Mouse (Mus musculus): ENCODE data around the gene Pnmt. TPM values are rescaled to one million over a fixed set of nuclear protein-coding genes. Genes with fewer than 3 reads are reported as not detected.

The Pnmt gene
- polyA plus RNA-seq, 1 experiment from 2014 or later = 4.9 TPM

DNA sequence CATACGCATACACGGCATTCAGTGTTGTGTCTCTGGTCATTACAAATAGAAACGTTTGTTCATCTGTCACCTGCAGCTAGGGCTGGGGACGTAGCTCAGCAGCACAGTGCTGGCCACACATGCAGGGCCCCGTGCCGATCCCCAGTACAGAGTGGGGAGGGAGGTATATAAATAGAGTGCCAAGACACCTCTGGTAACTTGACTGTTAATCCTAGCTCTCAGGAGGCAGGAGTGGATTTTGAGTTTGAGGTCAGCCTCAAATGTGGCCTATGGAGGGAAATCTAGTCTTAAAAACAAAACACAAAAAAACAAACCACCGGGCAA is 18.4 kb upstream of the Pnmt start:
- Histone ChIP-seq H3K9me3 (ENCODE audit: control insufficient read depth, low read length) (no peaks in the 10 kb centered on the region), H3K4me1 (ENCODE audit: control insufficient read depth, insufficient read depth, low read depth, low read length) (peaks cover 15% of the 10 kb centered on the region), H3K27me3 (replicated peaks; ENCODE audit: control insufficient read depth, insufficient read depth, low read length) (no peaks in the 10 kb centered on the region), H3K4me2 (ENCODE audit: low read length) (no peak overlapping the region), H3K36me3 (ENCODE audit: control insufficient read depth, insufficient read depth, low read length) (no peaks in the 10 kb centered on the region), H3K9ac (ENCODE audit: low read depth, low read length) (no peak overlapping the region), H3K27ac (ENCODE audit: low read depth, low read length) (no peak overlapping the region), H3K4me3 (ENCODE audit: low read length) (no peak overlapping the region)
- ATAC-seq = no peak
- 83% methylated on average over 7 of the region's 7 CpGs for WGBS

DNA sequence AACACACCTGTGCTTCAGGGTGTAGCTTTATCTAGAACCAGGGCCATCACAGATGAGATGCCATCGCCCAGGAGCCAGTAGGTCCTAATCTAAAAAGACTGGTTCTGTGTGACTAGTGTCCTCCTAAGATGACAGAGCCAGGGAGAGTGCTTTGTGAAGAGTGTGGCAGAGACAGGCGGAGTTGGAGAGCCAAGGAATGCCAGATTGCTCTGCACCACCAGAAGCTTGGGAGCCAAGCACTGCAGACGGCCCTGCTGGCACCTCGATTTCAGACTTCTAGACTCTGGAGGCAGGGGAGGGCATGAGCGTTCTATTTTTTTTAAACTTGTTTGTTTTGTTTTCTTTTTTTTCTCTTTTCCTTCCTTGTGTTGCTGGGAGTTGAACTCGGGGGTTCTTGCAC is 16.9 kb upstream of the Pnmt start:
- Histone ChIP-seq H3K9me3 (ENCODE audit: control insufficient read depth, low read length) (no peaks in the 10 kb centered on the region), H3K9ac (ENCODE audit: low read depth, low read length) (no peak overlapping the region), H3K27ac (ENCODE audit: low read depth, low read length) (no peak overlapping the region), H3K4me3 (ENCODE audit: low read length) (no peak overlapping the region), H3K4me2 (ENCODE audit: low read length) (no peak overlapping the region), H3K27me3 (replicated peaks; ENCODE audit: control insufficient read depth, insufficient read depth, low read length) (no peaks in the 10 kb centered on the region), H3K4me1 (ENCODE audit: control insufficient read depth, insufficient read depth, low read depth, low read length) (peaks cover 15% of the 10 kb centered on the region), H3K36me3 (ENCODE audit: control insufficient read depth, insufficient read depth, low read length) (no peaks in the 10 kb centered on the region)
- no peak for ATAC-seq
- WGBS = 66% methylated on average over 6 of the region's 6 CpGs

DNA sequence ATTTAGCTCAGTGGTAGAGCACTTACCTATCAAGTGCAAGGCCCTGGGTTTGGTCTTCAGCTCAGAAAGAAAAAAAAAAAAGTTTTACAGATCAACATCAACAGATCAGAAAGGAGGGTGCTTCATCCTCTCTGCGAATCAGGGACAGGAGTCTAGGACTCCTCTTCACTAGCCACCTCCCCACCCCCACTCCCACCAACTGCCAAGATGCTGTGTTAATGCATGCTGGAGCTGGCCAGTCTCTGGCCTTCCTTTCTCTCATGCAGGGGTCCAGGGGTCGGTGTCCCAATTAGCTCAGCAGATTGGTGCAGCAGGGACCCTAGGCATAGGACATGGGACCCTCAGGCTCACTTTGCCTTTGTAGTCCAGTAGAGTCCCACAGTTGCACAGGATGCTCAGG is 15.7 kb upstream of the Pnmt start:
- H3K4me3 ChIP-seq (ENCODE audit: low read length) = no peak overlapping the region
- peaks cover 3% of the 10 kb centered on the region; the same call in 1 of the 2 replicates for H3K36me3 ChIP-seq (ENCODE audit: control insufficient read depth, insufficient read depth, low read length)
- peaks cover 15% of the 10 kb centered on the region for H3K4me1 ChIP-seq (ENCODE audit: control insufficient read depth, insufficient read depth, low read depth, low read length)
- H3K4me2 ChIP-seq (ENCODE audit: low read length) = no peak overlapping the region
- ATAC-seq = no peak
- H3K9ac ChIP-seq (ENCODE audit: low read depth, low read length) = no peak overlapping the region
- no peaks in the 10 kb centered on the region for H3K9me3 ChIP-seq (ENCODE audit: control insufficient read depth, low read length)
- 84% methylated on average over 2 of the region's 2 CpGs for WGBS
- no peak overlapping the region for H3K27ac ChIP-seq (ENCODE audit: low read depth, low read length)
- H3K27me3 ChIP-seq (replicated peaks; ENCODE audit: control insufficient read depth, insufficient read depth, low read length) = no peaks in the 10 kb centered on the region

DNA sequence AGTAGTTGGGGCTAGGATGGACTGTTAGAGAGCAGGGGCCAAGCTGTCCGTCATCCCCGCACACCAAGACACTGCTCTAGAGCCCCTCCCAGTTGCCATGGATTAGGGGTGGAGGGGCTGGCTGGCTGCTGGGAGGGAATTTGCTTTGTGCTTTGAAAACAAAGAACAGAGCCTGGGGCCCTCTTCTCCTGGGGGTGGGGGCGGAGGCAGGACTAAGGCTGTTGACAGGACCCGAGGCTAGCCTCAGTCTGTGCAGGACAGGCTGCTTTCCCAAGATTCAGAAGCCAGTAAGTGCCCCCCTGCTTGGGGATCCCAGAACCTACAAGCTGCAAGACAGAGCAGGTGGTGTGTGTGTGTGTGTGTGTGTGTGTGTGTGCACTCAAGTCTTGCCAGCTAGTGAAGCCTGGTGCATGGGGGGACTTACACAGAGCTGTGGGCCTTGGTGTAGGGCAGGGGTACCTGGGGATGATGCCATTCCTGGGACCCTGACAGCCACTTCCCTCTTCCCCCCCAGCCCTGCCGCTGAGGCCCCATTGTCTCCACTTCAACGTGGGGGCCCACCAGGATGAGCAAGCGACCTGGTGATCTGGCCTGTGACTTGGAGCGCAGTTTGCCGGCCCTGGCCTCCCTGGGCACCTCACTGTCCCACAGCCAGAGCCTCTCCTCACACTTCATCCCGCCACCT is 14.6 kb upstream of the Pnmt start:
- H3K27ac ChIP-seq (ENCODE audit: low read depth, low read length) = no peak overlapping the region
- H3K9me3 ChIP-seq (ENCODE audit: control insufficient read depth, low read length) = no peaks in the 10 kb centered on the region
- WGBS = 29% methylated on average over 6 of the region's 10 CpGs
- peaks cover 8% of the 10 kb centered on the region for H3K36me3 ChIP-seq (ENCODE audit: control insufficient read depth, insufficient read depth, low read length)
- H3K9ac ChIP-seq (ENCODE audit: low read depth, low read length) = peak overlapping the region; percentile 39
- no peak overlapping the region for H3K4me3 ChIP-seq (ENCODE audit: low read length)
- no peak overlapping the region for H3K4me2 ChIP-seq (ENCODE audit: low read length)
- ATAC-seq = peak; percentile 72
- peaks cover 15% of the 10 kb centered on the region for H3K4me1 ChIP-seq (ENCODE audit: control insufficient read depth, insufficient read depth, low read depth, low read length)
- H3K27me3 ChIP-seq (replicated peaks; ENCODE audit: control insufficient read depth, insufficient read depth, low read length) = no peaks in the 10 kb centered on the region

DNA sequence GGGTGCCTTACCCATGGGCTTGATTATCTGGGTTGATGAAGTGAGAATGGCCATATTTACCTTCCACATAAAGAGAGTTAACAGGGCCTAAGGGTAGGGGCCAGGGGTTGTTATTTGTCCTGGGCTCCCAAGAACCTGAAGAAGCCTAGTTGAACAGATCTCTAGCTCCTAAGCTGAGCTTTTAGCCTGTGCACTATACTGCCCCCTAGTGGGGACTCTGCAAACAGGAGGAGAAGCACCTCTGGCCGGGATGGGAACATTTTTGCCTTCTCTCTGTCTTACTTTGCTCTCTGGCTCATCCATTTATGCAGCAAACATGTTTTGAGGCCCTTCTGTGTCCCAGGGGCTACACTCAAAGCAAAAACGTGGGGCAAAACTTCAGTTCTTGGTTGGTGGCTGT is 13.8 kb upstream of the Pnmt start:
- Histone ChIP-seq H3K4me2 (ENCODE audit: low read length) (no peak overlapping the region), H3K27me3 (replicated peaks; ENCODE audit: control insufficient read depth, insufficient read depth, low read length) (no peaks in the 10 kb centered on the region), H3K9me3 (ENCODE audit: control insufficient read depth, low read length) (no peaks in the 10 kb centered on the region), H3K9ac (ENCODE audit: low read depth, low read length) (no peak overlapping the region), H3K27ac (ENCODE audit: low read depth, low read length) (no peak overlapping the region), H3K4me3 (ENCODE audit: low read length) (no peak overlapping the region), H3K4me1 (ENCODE audit: control insufficient read depth, insufficient read depth, low read depth, low read length) (peaks cover 15% of the 10 kb centered on the region), H3K36me3 (ENCODE audit: control insufficient read depth, insufficient read depth, low read length) (peaks cover 15% of the 10 kb centered on the region)
- WGBS = 12% methylated on average over 2 of the region's 2 CpGs
- ATAC-seq = no peak

DNA sequence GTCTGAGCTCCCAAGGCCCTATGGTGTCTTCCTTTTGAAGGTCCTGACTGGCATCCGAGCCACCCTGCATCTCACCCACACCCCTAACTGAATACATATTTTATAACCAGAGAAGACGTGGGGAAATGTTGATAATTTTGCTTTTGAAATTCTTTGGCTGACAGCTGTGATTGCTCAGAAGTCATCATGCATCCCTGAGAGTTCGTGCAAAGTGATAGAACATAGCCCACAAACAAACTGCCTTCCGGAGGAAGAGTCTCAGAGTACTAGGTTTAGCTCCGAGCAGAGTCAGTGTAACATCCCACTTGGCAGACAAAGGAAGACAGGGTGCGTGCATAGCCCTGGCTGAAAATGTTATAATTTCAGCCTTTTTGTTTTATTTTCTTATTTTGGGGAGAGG is 13.0 kb upstream of the Pnmt start:
- H3K27me3 ChIP-seq (replicated peaks; ENCODE audit: control insufficient read depth, insufficient read depth, low read length) = no peaks in the 10 kb centered on the region
- H3K4me1 ChIP-seq (ENCODE audit: control insufficient read depth, insufficient read depth, low read depth, low read length) = peaks cover 15% of the 10 kb centered on the region

DNA sequence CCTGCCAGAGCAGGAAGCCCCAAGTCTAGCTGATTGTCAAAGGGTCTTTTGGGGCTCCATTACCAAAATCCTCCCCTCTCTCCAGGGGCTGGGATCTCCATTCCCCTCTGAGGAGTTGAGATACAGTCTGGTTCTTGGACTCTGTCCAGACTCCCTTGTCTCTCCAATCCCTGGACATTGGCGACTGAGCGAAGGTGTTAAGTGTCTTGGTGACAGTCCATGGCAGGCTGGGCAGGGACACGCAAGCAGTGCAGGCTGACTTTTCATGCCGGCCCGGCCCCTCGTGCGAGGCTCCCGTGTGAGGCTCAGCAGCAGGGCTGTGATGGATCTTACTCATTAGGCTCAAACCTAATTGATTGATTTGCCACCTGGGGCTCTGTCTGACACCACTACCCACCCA is 12.0 kb upstream of the Pnmt start:
- no peak overlapping the region for H3K27ac ChIP-seq (ENCODE audit: low read depth, low read length)

More for the DNA sequence above, 13.0 kb upstream of the Pnmt start:
- Histone ChIP-seq H3K9me3 (ENCODE audit: control insufficient read depth, low read length) (no peaks in the 10 kb centered on the region), H3K4me2 (ENCODE audit: low read length) (no peak overlapping the region), H3K27ac (ENCODE audit: low read depth, low read length) (no peak overlapping the region), H3K9ac (ENCODE audit: low read depth, low read length) (no peak overlapping the region), H3K4me3 (ENCODE audit: low read length) (no peak overlapping the region), H3K36me3 (ENCODE audit: control insufficient read depth, insufficient read depth, low read length) (peaks cover 22% of the 10 kb centered on the region)
- ATAC-seq = no peak
- 87% methylated on average over 6 of the region's 6 CpGs for WGBS

DNA sequence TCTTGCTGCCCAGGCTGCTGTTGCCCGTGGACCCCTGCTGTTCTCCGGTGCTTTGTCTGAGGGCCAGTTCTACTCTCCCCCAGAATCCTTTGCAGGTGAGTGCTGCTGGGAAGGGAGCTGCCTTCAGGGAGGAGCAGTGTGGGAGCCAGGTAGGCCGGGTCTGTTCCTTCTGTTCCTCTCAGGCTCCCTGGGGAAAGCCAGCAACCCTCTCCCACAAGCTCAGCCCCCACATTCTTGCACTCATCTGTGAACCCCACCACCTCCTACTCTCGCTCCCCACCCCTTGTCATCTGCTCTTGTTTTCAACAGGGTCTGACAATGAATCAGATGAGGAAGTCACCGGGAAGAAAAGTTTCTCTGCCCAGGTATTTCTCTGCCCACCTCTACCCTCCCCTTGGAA is 9.5 kb upstream of the Pnmt start:
- H3K36me3 ChIP-seq (ENCODE audit: control insufficient read depth, insufficient read depth, low read length) = peaks cover 32% of the 10 kb centered on the region
- ATAC-seq = no peak
- H3K9me3 ChIP-seq (ENCODE audit: control insufficient read depth, low read length) = no peaks in the 10 kb centered on the region
- 78% methylated on average over 5 of the region's 5 CpGs for WGBS
- H3K4me1 ChIP-seq (ENCODE audit: control insufficient read depth, insufficient read depth, low read depth, low read length) = peaks cover 5% of the 10 kb centered on the region; the same call in 1 of the 2 replicates
- H3K9ac ChIP-seq (ENCODE audit: low read depth, low read length) = no peak overlapping the region
- no peak overlapping the region for H3K4me3 ChIP-seq (ENCODE audit: low read length)
- H3K4me2 ChIP-seq (ENCODE audit: low read length) = no peak overlapping the region
- no peak overlapping the region for H3K27ac ChIP-seq (ENCODE audit: low read depth, low read length)
- H3K27me3 ChIP-seq (replicated peaks; ENCODE audit: control insufficient read depth, insufficient read depth, low read length) = no peaks in the 10 kb centered on the region

More for the DNA sequence above, 12.0 kb upstream of the Pnmt start:
- H3K4me3 ChIP-seq (ENCODE audit: low read length) = no peak overlapping the region
- H3K36me3 ChIP-seq (ENCODE audit: control insufficient read depth, insufficient read depth, low read length) = peaks cover 24% of the 10 kb centered on the region
- 53% methylated on average over 8 of the region's 8 CpGs for WGBS
- H3K4me2 ChIP-seq (ENCODE audit: low read length) = no peak overlapping the region
- no peaks in the 10 kb centered on the region for H3K9me3 ChIP-seq (ENCODE audit: control insufficient read depth, low read length)
- ATAC-seq = no peak
- peaks cover 15% of the 10 kb centered on the region for H3K4me1 ChIP-seq (ENCODE audit: control insufficient read depth, insufficient read depth, low read depth, low read length)
- H3K9ac ChIP-seq (ENCODE audit: low read depth, low read length) = no peak overlapping the region
- H3K27me3 ChIP-seq (replicated peaks; ENCODE audit: control insufficient read depth, insufficient read depth, low read length) = no peaks in the 10 kb centered on the region

DNA sequence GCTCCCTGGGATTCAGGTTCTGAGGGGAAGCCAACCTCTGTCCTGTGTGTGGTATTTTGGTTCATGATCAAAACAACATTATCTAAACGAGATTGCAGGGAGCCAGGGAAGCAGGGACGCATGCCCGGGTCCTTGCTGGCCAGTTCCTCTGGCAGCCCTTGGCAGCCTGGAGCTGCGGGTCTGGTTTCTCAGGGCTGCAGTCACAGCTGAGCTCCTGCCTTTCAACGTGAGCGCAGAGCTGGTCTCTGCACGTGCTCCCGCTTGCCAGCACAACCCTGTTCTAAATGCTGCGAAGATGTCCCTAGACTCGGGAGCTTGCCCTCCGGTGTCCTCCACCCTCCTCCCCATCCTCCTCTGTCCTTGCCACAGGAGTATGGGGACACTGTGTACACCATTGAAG is 8.5 kb upstream of the Pnmt start:
- H3K36me3 ChIP-seq (ENCODE audit: control insufficient read depth, insufficient read depth, low read length) = peaks cover 32% of the 10 kb centered on the region
- no peak overlapping the region for H3K4me3 ChIP-seq (ENCODE audit: low read length)
- no peak for ATAC-seq
- no peaks in the 10 kb centered on the region for H3K27me3 ChIP-seq (replicated peaks; ENCODE audit: control insufficient read depth, insufficient read depth, low read length)
- H3K9me3 ChIP-seq (ENCODE audit: control insufficient read depth, low read length) = no peaks in the 10 kb centered on the region
- H3K9ac ChIP-seq (ENCODE audit: low read depth, low read length) = no peak overlapping the region
- H3K4me1 ChIP-seq (ENCODE audit: control insufficient read depth, insufficient read depth, low read depth, low read length) = no peaks in the 10 kb centered on the region
- WGBS = 83% methylated on average over 10 of the region's 11 CpGs
- H3K27ac ChIP-seq (ENCODE audit: low read depth, low read length) = no peak overlapping the region
- no peak overlapping the region for H3K4me2 ChIP-seq (ENCODE audit: low read length)

DNA sequence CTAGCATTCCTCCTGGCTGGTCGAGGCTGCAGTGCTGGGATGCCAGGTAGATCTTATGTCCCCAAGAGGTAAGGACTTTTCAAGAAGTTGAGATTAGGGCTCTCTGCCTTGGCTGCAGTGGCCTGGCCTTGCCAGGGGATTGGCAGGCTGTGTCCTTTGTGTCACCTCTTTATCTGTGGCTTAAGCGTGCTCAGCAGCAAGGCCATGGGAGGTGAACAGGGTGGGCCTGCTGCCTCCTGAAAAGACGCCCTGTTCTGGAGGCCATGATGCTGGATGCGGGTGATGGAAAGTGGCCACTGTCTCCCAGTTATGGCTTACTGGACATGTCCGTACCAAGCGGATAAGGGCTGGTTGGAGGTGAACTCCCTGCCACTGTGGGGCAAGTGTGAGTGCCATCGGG is 6.9 kb upstream of the Pnmt start:
- no peak overlapping the region for H3K4me3 ChIP-seq (ENCODE audit: low read length)
- H3K27ac ChIP-seq (ENCODE audit: low read depth, low read length) = no peak overlapping the region; the same call in 1 of the 2 replicates
- no peak overlapping the region for H3K4me2 ChIP-seq (ENCODE audit: low read length)
- no peak for ATAC-seq
- peaks cover 32% of the 10 kb centered on the region for H3K36me3 ChIP-seq (ENCODE audit: control insufficient read depth, insufficient read depth, low read length)
- no peaks in the 10 kb centered on the region for H3K9me3 ChIP-seq (ENCODE audit: control insufficient read depth, low read length)
- H3K4me1 ChIP-seq (ENCODE audit: control insufficient read depth, insufficient read depth, low read depth, low read length) = no peaks in the 10 kb centered on the region
- H3K27me3 ChIP-seq (replicated peaks; ENCODE audit: control insufficient read depth, insufficient read depth, low read length) = no peaks in the 10 kb centered on the region
- WGBS = 94% methylated on average over 7 of the region's 7 CpGs
- H3K9ac ChIP-seq (ENCODE audit: low read depth, low read length) = no peak overlapping the region

All from hindbrain, embryonic 16.5 days (tissue).